Mouse (Mus musculus): Measurements from ENCODE around the gene Cpm. TPM values are rescaled to one million over a fixed set of nuclear protein-coding genes. Genes with fewer than 3 reads are reported as not detected.

Cpm gene
- total and polyA plus RNA-seq, 3 experiments = 0.04 to 0.31 (median 0.17) TPM

- Histone ChIP-seq H3K27ac (ENCODE audit: insufficient read depth, low read depth) (no peak overlapping the region), H3K9me3 (replicated peaks; ENCODE audit: low read length) (no peaks in the 10 kb centered on the region), H3K27me3 (replicated peaks) (peaks cover 35% of the 10 kb centered on the region), H3K36me3 (replicated peaks in 1 of 2; ENCODE audit: control insufficient read depth in 1 of 2, insufficient read depth in 1 of 2, low read length in 1 of 2) (no peaks in the 10 kb centered on the region), H3K4me2 (ENCODE audit: insufficient read depth, low read depth, poor library complexity, severe bottlenecking) (no peak overlapping the region), H3K4me3 (replicated peaks in 1 of 3; ENCODE audit: low read depth in 2 of 3, low read length in 2 of 3, poor library complexity in 1 of 3) (no peak overlapping the region), H3K79me2 (replicated peaks; ENCODE audit: control insufficient read depth, extremely low read depth, insufficient read depth, poor library complexity, severe bottlenecking) (no peaks in the 10 kb centered on the region), H3K4me1 (ENCODE audit: control insufficient read depth in 1 of 2, insufficient read depth in 2 of 2) (peaks cover 10 to 18% of the 10 kb centered on the region in 2 experiments), H3K9ac (ENCODE audit: insufficient read depth, low read depth) (no peak overlapping the region)
- in situ Hi-C loops (cut with MboI; ENCODE audit: low pct_ligation_motif_present, low pct_unique_long_range_greater_than_20kb, low sequenced_read_pairs) (no loop called here), dilution Hi-C loops (cut with MboI; ENCODE audit: extremely low pct_ligation_motif_present, extremely low pct_unique_long_range_greater_than_20kb, low sequenced_read_pairs) (no loop called here)
- DNase-seq (ENCODE audit: extremely low read depth) = peak; percentile 35
- no peak for TF ChIP-seq JUN (IDR thresholded peaks at IDR 0.05; ENCODE audit: insufficient read depth, low read depth, low read length)
- no peak for TF ChIP-seq ETS1 (conservative IDR thresholded peaks at IDR 0.05; ENCODE audit: low read depth, low read length)
- TF ChIP-seq RAD21 (IDR thresholded peaks at IDR 0.05; ENCODE audit: low read depth, low read length) = no peak
- TF ChIP-seq TBP (conservative IDR thresholded peaks at IDR 0.05; ENCODE audit: low read depth, low read length) = no peak
These were observed 3.6 kb upstream of the Cpm start for GRCm38 (mm10) chr10:117625500-117626296.

- in situ Hi-C loops (cut with MboI; ENCODE audit: low pct_ligation_motif_present, low pct_unique_long_range_greater_than_20kb, low sequenced_read_pairs) = no loop called here
- DNase-seq (ENCODE audit: extremely low read depth) = no peak
- H3K79me2 ChIP-seq (replicated peaks; ENCODE audit: control insufficient read depth, extremely low read depth, insufficient read depth, poor library complexity, severe bottlenecking) = no peaks in the 10 kb centered on the region
- H3K27me3 ChIP-seq (replicated peaks) = peaks cover 37% of the 10 kb centered on the region
- no peak overlapping the region for H3K4me3 ChIP-seq (replicated peaks in 1 of 3; ENCODE audit: low read depth in 2 of 3, low read length in 2 of 3, poor library complexity in 1 of 3)
- no peaks in the 10 kb centered on the region for H3K9me3 ChIP-seq (replicated peaks; ENCODE audit: low read length)
- no peak overlapping the region for H3K27ac ChIP-seq (ENCODE audit: insufficient read depth, low read depth)
- H3K36me3 ChIP-seq (replicated peaks in 1 of 2; ENCODE audit: control insufficient read depth in 1 of 2, insufficient read depth in 1 of 2, low read length in 1 of 2) = no peaks in the 10 kb centered on the region
- no peak overlapping the region for H3K4me2 ChIP-seq (ENCODE audit: insufficient read depth, low read depth, poor library complexity, severe bottlenecking)
- H3K4me1 ChIP-seq (ENCODE audit: control insufficient read depth in 1 of 2, insufficient read depth in 2 of 2) = peaks cover 10 to 18% of the 10 kb centered on the region in 2 experiments
- no peak overlapping the region for H3K9ac ChIP-seq (ENCODE audit: insufficient read depth, low read depth)
- dilution Hi-C loops (cut with MboI; ENCODE audit: extremely low pct_ligation_motif_present, extremely low pct_unique_long_range_greater_than_20kb, low sequenced_read_pairs) = no loop called here
- TF ChIP-seq CHD1 (IDR thresholded peaks at IDR 0.05; ENCODE audit: low read depth, low read length) (no peak), TCF12 (IDR thresholded peaks at IDR 0.05; ENCODE audit: low read depth, low read length) (no peak), JUND (conservative IDR thresholded peaks at IDR 0.05; ENCODE audit: low read depth, low read length) (no peak)
These were observed 3.0 kb upstream of the Cpm start for GRCm38 (mm10) chr10:117626297-117626613.

- Histone ChIP-seq H3K27me3 (replicated peaks) (peaks cover 41% of the 10 kb centered on the region), H3K79me2 (replicated peaks; ENCODE audit: control insufficient read depth, extremely low read depth, insufficient read depth, poor library complexity, severe bottlenecking) (no peaks in the 10 kb centered on the region), H3K27ac (ENCODE audit: insufficient read depth, low read depth) (no peak overlapping the region), H3K4me2 (ENCODE audit: insufficient read depth, low read depth, poor library complexity, severe bottlenecking) (no peak overlapping the region), H3K4me1 (ENCODE audit: control insufficient read depth in 1 of 2, insufficient read depth in 2 of 2) (peaks cover 10 to 18% of the 10 kb centered on the region in 2 experiments), H3K4me3 (replicated peaks in 1 of 3; ENCODE audit: low read depth in 2 of 3, low read length in 2 of 3, poor library complexity in 1 of 3) (no peak overlapping the region), H3K9ac (ENCODE audit: insufficient read depth, low read depth) (no peak overlapping the region), H3K9me3 (replicated peaks; ENCODE audit: low read length) (no peaks in the 10 kb centered on the region), H3K36me3 (replicated peaks in 1 of 2; ENCODE audit: control insufficient read depth in 1 of 2, insufficient read depth in 1 of 2, low read length in 1 of 2) (no peaks in the 10 kb centered on the region)
- in situ Hi-C loops (cut with MboI; ENCODE audit: low pct_ligation_motif_present, low pct_unique_long_range_greater_than_20kb, low sequenced_read_pairs) = no loop called here
- DNase-seq (ENCODE audit: extremely low read depth) = no peak
- dilution Hi-C loops (cut with MboI; ENCODE audit: extremely low pct_ligation_motif_present, extremely low pct_unique_long_range_greater_than_20kb, low sequenced_read_pairs) = no loop called here
- no peak for TF ChIP-seq TCF12 (IDR thresholded peaks at IDR 0.05; ENCODE audit: low read depth, low read length)
- TF ChIP-seq EP300 (IDR thresholded peaks at IDR 0.05; ENCODE audit: low read length) = no peak
- no peak for TF ChIP-seq MYC (IDR thresholded peaks at IDR 0.05; ENCODE audit: low read depth, low read length)
- TF ChIP-seq UBTF (IDR thresholded peaks at IDR 0.05; ENCODE audit: low read depth, low read length) = no peak
- no peak for TF ChIP-seq CHD2 (IDR thresholded peaks at IDR 0.05; ENCODE audit: low read length)
- TF ChIP-seq HCFC1 (IDR thresholded peaks at IDR 0.05; ENCODE audit: low read depth, low read length) = no peak
- TF ChIP-seq MEF2A (IDR thresholded peaks at IDR 0.05; ENCODE audit: borderline replicate concordance, low read depth, low read length) = no peak
- no peak for TF ChIP-seq ZMIZ1 (IDR thresholded peaks at IDR 0.05; ENCODE audit: low read depth, low read length)
- no peak for TF ChIP-seq ZNF384 (IDR thresholded peaks at IDR 0.05; ENCODE audit: low read depth, low read length)
- no peak for TF ChIP-seq MAZ (IDR thresholded peaks at IDR 0.05; ENCODE audit: low read depth, low read length)
- no peak for TF ChIP-seq MAFK (IDR thresholded peaks at IDR 0.05; ENCODE audit: insufficient replicate concordance, low read length)
- no peak for TF ChIP-seq SMC3 (IDR thresholded peaks at IDR 0.05; ENCODE audit: low read depth, low read length)
- no peak for TF ChIP-seq KAT2A (IDR thresholded peaks at IDR 0.05; ENCODE audit: insufficient replicate concordance, low read length)
- TF ChIP-seq NRF1 (IDR thresholded peaks at IDR 0.05; ENCODE audit: low read depth, low read length) = no peak
- TF ChIP-seq RCOR1 (conservative IDR thresholded peaks at IDR 0.05; ENCODE audit: low read depth, low read length) = no peak
- no peak for TF ChIP-seq USF1 (IDR thresholded peaks at IDR 0.05; ENCODE audit: low read depth, low read length)
- TF ChIP-seq MAX (IDR thresholded peaks at IDR 0.05; ENCODE audit: low read length) = no peak
These were observed 2.3 kb upstream of the Cpm start for GRCm38 (mm10) chr10:117626840-117627615.
